Mouse (Mus musculus) frontal cortex, adult 2 months (tissue): ENCODE measurements around the gene Ndufa5. TPM values are rescaled to one million over a fixed set of nuclear protein-coding genes. Genes with fewer than 3 reads are reported as not detected.
A peak's percentile ranks its signal among the peaks of the same experiment; 100 is the strongest.

Source experiments
- DNase-seq, 2 experiments: peaks; one replicate each; pipeline ENCODE4 v3.0.0; 2022; ENCODE audit warnings: low spot score in 1 of 2; ENCODE audit errors: extremely low spot score in 1 of 2
- polyA plus RNA-seq: library from polyadenylated mRNA; depleted of rRNA; stranded (reverse); fragments of >200 nt; gene quantifications from 2 replicates; pipeline ENCODE4 v1.2.3, GENCODE M21; 2012; rRNA removed

The Ndufa5 gene
- polyA plus RNA-seq, 1 experiment: 88.3 TPM

DNA sequence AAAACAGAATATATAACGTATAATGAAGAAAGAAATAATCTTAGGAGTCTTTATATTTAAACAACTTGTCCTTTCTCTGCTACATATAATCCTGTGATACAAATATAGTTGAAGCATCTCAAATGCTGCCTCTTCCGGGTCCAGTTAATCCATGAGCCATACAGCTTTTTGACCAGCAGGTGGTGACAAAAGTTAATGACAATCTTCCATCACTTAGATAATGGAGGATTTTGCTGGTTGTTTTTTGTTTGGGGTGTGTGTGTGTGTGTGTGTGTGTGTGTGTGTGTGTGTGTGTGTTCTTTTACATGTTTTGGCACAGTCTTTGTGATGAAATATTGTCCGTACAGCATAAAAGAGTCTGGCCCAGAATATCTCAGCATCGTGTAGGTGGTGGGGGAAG is 2.4 kb upstream of the Ndufa5 start:
- peak in 1 of 2 experiments; percentile 80 for DNase-seq

DNA sequence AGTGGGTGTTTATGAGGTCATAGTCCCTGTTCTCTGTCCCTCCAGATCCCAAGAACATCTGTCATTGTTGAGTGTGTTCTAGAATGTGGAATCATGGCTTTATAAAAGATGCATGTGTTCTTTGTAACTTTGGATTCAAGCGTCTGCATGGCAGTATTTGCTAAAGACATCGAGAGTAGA is 141 bp upstream of the Ndufa5 start, which contains the start of gene Asb15:
TSS of gene Asb15 (plus strand) at position 81 of the 180 bp plus-strand sequence.
- DNase-seq: no peak

DNA sequence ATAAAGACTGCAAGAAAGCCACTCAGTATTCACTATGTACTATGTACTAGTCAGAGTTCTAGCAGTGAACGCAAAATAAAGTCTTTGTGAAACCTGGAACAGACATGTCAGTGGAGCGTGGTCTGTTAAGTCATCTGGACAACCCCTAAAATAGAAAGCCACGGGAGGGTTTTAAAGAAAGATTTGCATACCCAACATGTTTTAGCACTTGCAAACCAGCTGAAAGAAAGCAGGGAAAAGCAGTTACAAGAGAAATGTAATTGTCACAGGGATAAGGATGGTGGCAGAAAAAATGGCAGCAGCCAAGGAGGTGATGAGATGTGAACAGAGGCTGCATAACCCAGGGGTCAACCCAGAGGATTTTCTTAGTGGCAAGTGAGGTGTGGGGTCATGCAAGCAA is 2.1 kb downstream of the Ndufa5 start:
- DNase-seq: no peak

DNA sequence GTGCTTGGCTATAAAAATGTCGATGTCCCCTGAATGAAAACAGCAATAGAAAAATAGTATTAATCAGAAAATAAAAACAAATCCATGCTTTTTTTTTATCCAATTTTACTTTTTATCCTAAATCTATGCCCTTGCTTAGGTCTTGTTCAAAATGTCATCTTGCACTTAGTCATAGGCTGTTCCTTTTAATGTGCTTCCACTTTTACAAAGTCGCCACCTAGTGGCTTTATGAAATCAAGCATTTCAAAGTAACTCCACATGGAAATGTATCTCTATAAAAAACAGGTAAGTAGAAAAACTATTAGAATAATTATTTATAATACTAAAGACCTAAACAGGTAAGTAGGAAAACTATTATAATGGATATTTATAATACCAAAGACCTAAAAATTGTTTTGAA is 11.6 kb downstream of the Ndufa5 start:
- DNase-seq: peak in 1 of 2 experiments; percentile 66

DNA sequence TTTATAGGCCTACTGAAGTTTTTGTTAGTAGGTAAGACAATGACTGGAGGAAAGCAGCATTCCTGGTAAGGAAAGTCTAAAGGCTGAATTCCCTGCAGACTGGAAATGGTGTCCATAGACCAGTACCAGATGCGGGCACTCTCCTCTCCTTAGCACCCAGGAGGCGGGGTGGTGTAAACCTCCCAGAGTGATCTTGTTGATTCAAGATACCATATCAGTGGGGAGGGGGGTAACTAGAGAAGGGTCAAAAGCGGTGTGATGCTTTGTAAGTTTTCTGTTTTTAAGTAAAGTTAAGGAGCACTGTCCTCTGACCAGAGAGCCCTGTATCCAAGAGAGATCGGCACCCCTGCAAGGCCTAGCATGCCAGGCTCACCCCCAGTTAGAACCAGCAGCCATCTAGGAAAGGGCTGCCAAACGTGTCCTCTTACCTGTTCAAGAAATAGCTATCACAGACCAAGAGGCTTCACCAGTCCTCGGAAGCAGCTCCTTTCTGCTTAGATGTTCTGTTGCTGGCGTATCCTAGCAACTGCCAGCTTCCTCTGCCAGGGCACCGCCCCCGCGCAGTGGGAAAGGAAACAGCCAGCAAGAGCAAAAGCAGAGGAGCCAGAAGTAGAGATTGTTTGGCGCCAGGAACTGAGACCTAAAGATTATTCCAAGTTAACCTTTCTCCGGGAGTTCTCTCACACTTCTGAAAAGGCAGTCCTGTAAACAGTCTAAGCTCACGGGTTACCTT is 13.1 kb downstream of the Ndufa5 start, which contains the start of gene Iqub:
TSS of gene Iqub (minus strand) at position 516 of the 733 bp plus-strand sequence.
- peak; percentile 86 to 93 for DNase-seq

DNA sequence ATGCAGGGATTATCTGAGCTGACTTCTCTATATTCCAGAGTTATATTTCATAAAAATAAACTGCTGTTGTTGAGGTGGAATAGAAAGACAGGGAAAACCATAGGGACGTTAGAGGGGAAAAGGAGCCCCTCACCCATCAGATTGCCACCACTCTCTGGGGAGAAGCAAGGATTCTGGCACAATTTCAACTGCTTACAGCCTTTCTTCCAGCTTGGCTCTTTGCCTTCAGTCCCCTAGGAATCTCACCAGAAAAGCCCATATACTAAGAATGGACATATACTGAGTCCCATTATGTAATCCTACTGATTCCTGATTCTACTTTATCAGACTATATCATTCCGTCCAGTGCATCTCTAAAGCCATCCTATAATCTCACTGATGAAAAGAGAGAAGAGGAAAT is 23.7 kb downstream of the Ndufa5 start:
- DNase-seq: no peak

DNA sequence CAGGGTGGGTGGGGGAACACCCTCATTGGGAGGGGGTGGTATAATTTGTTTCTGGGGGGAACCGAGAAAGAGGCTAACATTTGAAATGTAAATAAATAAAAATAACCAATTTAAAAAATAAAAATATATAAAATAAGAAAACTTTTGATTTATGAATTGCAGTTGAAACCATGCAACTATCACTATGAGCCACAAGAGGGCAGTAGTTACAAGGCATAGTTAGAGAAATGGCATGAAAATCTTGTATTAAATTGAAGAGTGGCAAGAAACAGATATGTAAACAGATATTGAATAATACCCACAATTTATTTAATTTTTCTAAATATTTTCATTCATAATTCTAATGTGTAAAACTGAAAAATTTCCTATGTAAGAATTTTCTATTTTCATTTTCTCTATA is 37.5 kb downstream of the Ndufa5 start:
- peak in 1 of 2 experiments; percentile 26 for DNase-seq

DNA sequence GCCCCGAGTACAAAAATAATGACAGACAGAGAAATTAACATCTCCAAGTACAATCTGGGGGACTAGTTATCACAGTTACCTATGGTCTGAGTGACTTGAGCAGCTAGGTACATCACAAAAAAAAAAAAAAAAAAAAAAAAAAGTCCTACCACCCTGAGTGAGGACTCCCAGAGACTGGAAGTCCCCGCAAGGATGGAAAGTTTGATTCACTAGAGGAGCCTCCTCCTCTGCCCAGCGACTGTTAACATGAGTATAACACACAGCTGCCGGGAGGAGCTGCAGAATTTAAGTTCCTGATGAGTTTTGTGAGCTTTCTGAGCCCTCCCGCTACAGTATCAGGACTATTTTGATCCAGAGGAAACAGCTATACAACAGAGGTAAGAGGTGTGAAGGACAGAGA is 41.3 kb downstream of the Ndufa5 start:
- no peak for DNase-seq

DNA sequence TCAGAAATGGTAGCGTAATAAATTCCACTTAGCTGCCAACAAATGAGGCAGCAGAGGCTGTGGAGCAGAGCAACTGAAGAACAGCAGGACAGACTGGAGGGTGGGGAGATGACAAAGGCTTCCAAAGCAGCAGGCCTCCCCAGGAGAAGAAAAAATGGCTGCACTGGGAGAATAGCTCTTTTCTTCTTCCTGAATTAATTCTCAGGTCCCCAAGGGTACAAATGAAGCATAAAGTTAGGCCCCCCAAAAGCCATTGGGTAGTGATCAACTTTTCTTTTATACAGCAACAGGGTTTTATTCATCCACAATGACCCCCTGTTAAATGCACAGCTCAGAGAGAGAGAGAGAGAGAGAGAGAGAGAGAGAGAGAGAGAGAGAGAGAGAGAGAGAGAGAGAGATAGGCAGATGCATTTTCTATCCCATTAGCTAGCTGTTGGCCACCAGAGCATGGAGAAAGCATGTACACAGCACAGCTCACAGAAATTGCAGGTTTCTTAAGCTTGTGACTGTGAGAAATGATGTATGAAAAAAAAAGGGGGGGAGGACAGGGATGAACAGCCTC is 57.2 kb downstream of the Ndufa5 start:
- peak; percentile 19 to 52 for DNase-seq

DNA sequence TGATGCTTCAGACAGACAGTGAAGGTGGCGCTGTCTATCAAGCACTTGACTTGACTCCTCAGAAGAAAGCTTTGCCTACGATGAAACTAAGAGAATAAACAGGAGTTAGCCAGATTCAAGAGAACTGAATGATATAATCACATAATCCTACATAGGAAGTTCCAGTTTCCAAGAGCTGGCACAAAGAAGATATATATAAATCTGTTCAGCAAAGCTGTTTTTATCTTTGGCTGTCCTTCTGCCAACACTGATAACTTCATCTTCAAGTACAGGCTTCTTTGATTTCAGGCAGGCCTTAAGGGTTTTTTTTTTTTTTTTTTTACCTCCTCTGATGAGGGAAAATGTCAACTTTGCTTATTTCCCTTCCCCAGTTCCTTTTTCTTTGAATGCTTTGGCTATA is 57.7 kb downstream of the Ndufa5 start:
- peak; percentile 8 to 62 for DNase-seq

Other genes starting within 250 kb of the Ndufa5 start
- 1.6 and 1.7 TPM in 2 replicates for gene Iqub, start 12.9 kb downstream of the Ndufa5 start, polyA plus RNA-seq
- gene Asb15, start 131 bp upstream of the Ndufa5 start, polyA plus RNA-seq: 0.02 and 0.04 TPM in 2 replicates
- gene Lmod2, start 69.7 kb upstream of the Ndufa5 start, polyA plus RNA-seq: not detected in 2 replicates
- 55.3 and 57.4 TPM in 2 replicates for gene Wasl, start 137.0 kb upstream of the Ndufa5 start, polyA plus RNA-seq
- not detected in 2 replicates for gene Hyal6, start 205.2 kb upstream of the Ndufa5 start, polyA plus RNA-seq
- gene Hyal4, start 220.3 kb upstream of the Ndufa5 start, polyA plus RNA-seq: not detected in 2 replicates